ENCODE assay signal across 8 mouse cellular contexts in the genomic region with DNA sequence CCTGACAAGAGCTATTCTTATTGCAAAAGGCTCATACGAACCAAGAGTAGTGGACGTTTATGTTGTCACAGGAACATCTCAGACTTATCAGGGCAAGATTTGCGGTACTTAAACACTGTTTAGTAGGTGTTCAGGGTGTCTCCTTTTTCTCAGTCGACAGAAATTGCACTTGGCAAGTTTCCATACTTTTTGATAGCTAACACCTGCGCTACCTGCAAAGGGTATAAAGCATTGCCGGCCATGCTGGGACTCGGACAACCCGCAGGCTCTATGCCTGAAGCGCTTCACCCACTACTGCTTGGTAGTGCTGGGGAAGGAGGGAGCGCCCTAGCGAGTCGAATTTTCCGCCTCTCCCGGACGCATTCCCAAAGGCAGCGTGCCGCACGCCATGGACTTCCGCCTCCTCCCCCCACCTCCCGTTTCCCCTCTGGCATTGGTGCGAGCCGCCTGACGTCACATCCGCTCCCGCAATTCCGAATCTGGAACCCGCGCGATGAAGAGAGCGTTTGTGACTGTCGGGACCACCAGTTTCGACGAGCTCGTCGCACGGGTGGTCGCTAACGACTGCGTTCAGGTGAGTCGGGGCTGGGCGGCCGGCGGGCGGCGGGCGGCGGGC. TPM values are rescaled to one million over a fixed set of nuclear protein-coding genes. Genes with fewer than 3 reads are reported as not detected.
A peak's percentile ranks its signal among the peaks of the same experiment; 100 is the strongest.
DNase-seq lines count a peak whose midpoint lies in the region; ATAC-seq and TF ChIP-seq lines count a peak whose summit lies in the region.

A gene (plus strand): TSS at position 257 of the 616 bp plus-strand sequence.

- H3K9me3 ChIP-seq in ES-Bruce4 (replicated peaks; ENCODE audit: control insufficient read depth, insufficient read depth, low read length, poor library complexity, severe bottlenecking) = no peaks in the 10 kb centered on the region
- H3K9me3 ChIP-seq in forebrain, embryonic 13.5 days (replicated peaks) = no peaks in the 10 kb centered on the region
- no peaks in the 10 kb centered on the region for H3K9me3 ChIP-seq in liver, embryonic 16.5 days (replicated peaks; ENCODE audit: control insufficient read depth, low read length)
- no peaks in the 10 kb centered on the region for H3K9me3 ChIP-seq in neural tube, embryonic 13.5 days

- peak within 1 kb of the TSS; percentile 86 for H3K4me3 ChIP-seq in ES-Bruce4 (ENCODE audit: low read depth, low read length)
- peak within 1 kb of the TSS; percentile 61 for H3K4me3 ChIP-seq in forebrain, embryonic 13.5 days
- H3K4me3 ChIP-seq in liver, embryonic 16.5 days (ENCODE audit: low read depth, low read length) = peak within 1 kb of the TSS; percentile 62
- peak within 1 kb of the TSS; percentile 59 for H3K4me3 ChIP-seq in neural tube, embryonic 13.5 days

- H3K27me3 ChIP-seq in ES-Bruce4 (ENCODE audit: control insufficient read depth, insufficient read depth, low read length, poor library complexity, severe bottlenecking) = no peaks in the 10 kb centered on the region
- H3K27me3 ChIP-seq in forebrain, embryonic 13.5 days = no peaks in the 10 kb centered on the region
- no peaks in the 10 kb centered on the region for H3K27me3 ChIP-seq in liver, embryonic 16.5 days (ENCODE audit: control insufficient read depth, insufficient read depth, low read depth, low read length)
- H3K27me3 ChIP-seq in neural tube, embryonic 13.5 days = no peaks in the 10 kb centered on the region

- 20% methylated on average over 37 of the region's 47 CpGs for WGBS in forebrain, embryonic 13.5 days
- 12% methylated on average over 47 of the region's 47 CpGs for WGBS in large intestine, adult 2 months
- 17% methylated on average over 39 of the region's 47 CpGs for WGBS in liver, embryonic 16.5 days (ENCODE audit: insufficient replicate concordance)
- WGBS in neural tube, embryonic 13.5 days = 17% methylated on average over 47 of the region's 47 CpGs

- peak; percentile 83 to 85 for DNase-seq in heart, postnatal 10 days
- peak; percentile 40 for DNase-seq in large intestine, adult 2 months (ENCODE audit: low read depth, low spot score)
- peak; percentile 36 for DNase-seq in telencephalon, adult 2 months (ENCODE audit: low read depth, low spot score)

- peak within 1 kb of the TSS; percentile 96 for H3K9ac ChIP-seq in ES-Bruce4 (ENCODE audit: low read depth, poor library complexity, severe bottlenecking)
- H3K9ac ChIP-seq in forebrain, embryonic 13.5 days = peak within 1 kb of the TSS; percentile 71
- H3K9ac ChIP-seq in liver, embryonic 16.5 days (ENCODE audit: low read depth, low read length) = peak within 1 kb of the TSS; percentile 71
- peak within 1 kb of the TSS; percentile 72 for H3K9ac ChIP-seq in neural tube, embryonic 13.5 days

- peaks cover 1% of the 10 kb centered on the region for H3K4me1 ChIP-seq in ES-Bruce4 (ENCODE audit: control insufficient read depth, insufficient read depth, low read length)
- peaks cover 3% of the 10 kb centered on the region; the same call in 1 of the 2 replicates for H3K4me1 ChIP-seq in forebrain, embryonic 13.5 days
- no peaks in the 10 kb centered on the region; the same call in 1 of the 2 replicates for H3K4me1 ChIP-seq in liver, embryonic 16.5 days (ENCODE audit: control insufficient read depth, low read depth, low read length)
- no peaks in the 10 kb centered on the region; the same call in 1 of the 2 replicates for H3K4me1 ChIP-seq in neural tube, embryonic 13.5 days (replicated peaks)

- peak; percentile 90 for ATAC-seq in cerebellum, adult (ENCODE audit: insufficient number of reproducible peaks, low FRiP score, low TSS enrichment)
- peak; percentile 95 for ATAC-seq in forebrain, embryonic 13.5 days
- ATAC-seq in liver, embryonic 16.5 days (ENCODE audit: low read depth) = peak; percentile 84
- ATAC-seq in neural tube, embryonic 13.5 days (ENCODE audit: low read depth) = peak; percentile 96

- H3K36me3 ChIP-seq in ES-Bruce4 (ENCODE audit: control insufficient read depth, insufficient read depth, low read length, poor library complexity, severe bottlenecking) = peaks cover 15% of the 10 kb centered on the region
- H3K36me3 ChIP-seq in forebrain, embryonic 13.5 days (ENCODE audit: poor library complexity, severe bottlenecking) = no peaks in the 10 kb centered on the region
- no peaks in the 10 kb centered on the region for H3K36me3 ChIP-seq in liver, embryonic 16.5 days (ENCODE audit: control insufficient read depth, insufficient read depth)
- no peaks in the 10 kb centered on the region for H3K36me3 ChIP-seq in neural tube, embryonic 13.5 days

- H3K27ac ChIP-seq in ES-Bruce4 (ENCODE audit: insufficient read depth, low read length) = peak within 1 kb of the TSS; percentile 95
- H3K27ac ChIP-seq in forebrain, embryonic 13.5 days = peak within 1 kb of the TSS; percentile 54
- peak within 1 kb of the TSS; percentile 61; the same call in 1 of the 2 replicates for H3K27ac ChIP-seq in liver, embryonic 16.5 days (ENCODE audit: low read length)
- peak within 1 kb of the TSS; percentile 46; the same call in 1 of the 2 replicates for H3K27ac ChIP-seq in neural tube, embryonic 13.5 days (replicated peaks)

- peak; percentile 63; the same call in 1 of the 2 replicates for TF ChIP-seq EP300 in ES-Bruce4 (IDR thresholded peaks at IDR 0.05; ENCODE audit: insufficient read depth, low read depth, low read length)

- intact Hi-C loops in heart, postnatal 10 days (cut with DNase I) = no loop called here

- TF ChIP-seq CTCF in ES-Bruce4 (IDR thresholded peaks at IDR 0.05; ENCODE audit: low read depth, low read length) = no peak

- TF ChIP-seq POLR2A in ES-Bruce4 (IDR thresholded peaks at IDR 0.05; ENCODE audit: insufficient read depth, low read length) = peak; percentile 18

- peak within 1 kb of the TSS; percentile 80 for H3K4me2 ChIP-seq in forebrain, embryonic 13.5 days
- H3K4me2 ChIP-seq in liver, embryonic 16.5 days (ENCODE audit: low read depth, low read length) = peak within 1 kb of the TSS; percentile 73
- peak within 1 kb of the TSS; percentile 83 for H3K4me2 ChIP-seq in neural tube, embryonic 13.5 days

RNA-seq across cellular contexts. Expression of the gene that starts here (rescaled TPM):
- 398 and 426 TPM in 2 replicates for polyA plus RNA-seq in ES-Bruce4 (2011; ENCODE audit: insufficient read depth, insufficient read length, low read depth, missing spikeins)
- 18.6 and 20.6 TPM in 2 replicates for polyA plus RNA-seq in forebrain, embryonic 13.5 days (2015; fragmentation: Nextera tagmentation; extraction: Ambion mirVana)
- 10 to 100 TPM in 1 of 2 experiments, 1 to 10 TPM in 1; 8.8 to 10.4 TPM for total RNA-seq in heart, postnatal 10 days (2021)
- 2.4 and 3.3 TPM in 2 replicates for polyA plus RNA-seq in large intestine, adult 2 months (2012; rRNA removed)
- polyA plus RNA-seq in liver, embryonic 16.5 days (2015; fragmentation: Nextera tagmentation; extraction: Ambion mirVana) = 6.6 and 7.2 TPM in 2 replicates
- polyA plus RNA-seq in neural tube, embryonic 13.5 days (2015; fragmentation: Nextera tagmentation; extraction: Ambion mirVana) = 10.3 and 11.0 TPM in 2 replicates

Comparison
In these comparisons a context has a peak if more than half of its experiments do, and no peak if none do; other contexts are left out.
1. Peak in every context shown above with its lines: DNase-seq, ATAC-seq, H3K4me3 ChIP-seq and H3K27ac ChIP-seq.
2. RNA of the gene that starts here (polyA plus RNA-seq): 398 to 426 TPM in ES-Bruce4; 18.6 to 20.6 TPM in forebrain, embryonic 13.5 days, 10.3 to 11.0 TPM in neural tube, embryonic 13.5 days, 6.6 to 7.2 TPM in liver, embryonic 16.5 days and 2.4 to 3.3 TPM in large intestine, adult 2 months; every median in the first group is over 10 times any median in the second.